8 mouse cellular contexts compared by ENCODE assay signal in the genomic region with DNA sequence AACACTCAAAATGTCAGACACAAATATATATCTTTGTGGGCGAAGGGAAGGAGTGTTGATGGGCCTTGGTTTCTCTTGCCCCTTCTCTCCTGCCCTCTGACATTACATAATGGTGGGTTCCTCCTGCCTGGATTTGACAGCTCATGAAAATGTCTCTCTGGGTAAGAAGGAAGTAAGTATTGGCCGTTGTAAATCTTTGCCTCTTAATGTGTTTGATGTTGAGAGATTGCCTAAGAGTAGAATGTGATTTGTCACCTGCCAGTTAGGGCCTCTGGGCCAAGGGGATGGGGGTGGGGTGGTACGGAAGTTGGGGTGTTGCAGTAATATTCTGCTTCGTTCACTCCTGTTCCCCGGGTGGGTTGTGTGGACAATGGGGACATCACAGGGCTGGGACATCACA. TPM values are rescaled to one million over a fixed set of nuclear protein-coding genes. Genes with fewer than 3 reads are reported as not detected.
DNase-seq lines count a peak whose midpoint lies in the region; ATAC-seq and TF ChIP-seq lines count a peak whose summit lies in the region.

No protein-coding gene starts in this region.

- no peak for DNase-seq in frontal cortex, postnatal 25 days (ENCODE audit: low spot score in 2 of 2)
- DNase-seq in CH12.LX (ENCODE audit: extremely low read depth) = no peak
- DNase-seq in spleen, adult 18-20 months = no peak
- DNase-seq in right cerebral cortex, postnatal 4 days = no peak

- no peaks in the 10 kb centered on the region; the same call in 1 of the 2 replicates for H3K79me2 ChIP-seq in CH12.LX (replicated peaks; ENCODE audit: control insufficient read depth, extremely low read depth, insufficient read depth, poor library complexity, severe bottlenecking)

- in situ Hi-C loops in CH12.LX (cut with MboI; ENCODE audit: low pct_ligation_motif_present, low pct_unique_long_range_greater_than_20kb, low sequenced_read_pairs) = no loop called here

- no peak for TF ChIP-seq RAD21 in CH12.LX (IDR thresholded peaks at IDR 0.05; ENCODE audit: low read depth, low read length)

- WGBS in forebrain, embryonic 15.5 days = 70% methylated on average over 5 of the region's 5 CpGs
- 52% methylated on average over 5 of the region's 5 CpGs for WGBS in liver, embryonic 12.5 days (ENCODE audit: insufficient replicate concordance)

- H3K4me1 ChIP-seq in CH12.LX (ENCODE audit: control insufficient read depth in 1 of 2, insufficient read depth in 2 of 2) = peaks cover 2 to 28% of the 10 kb centered on the region in 2 experiments; a peak in 2 of 4 replicates
- H3K4me1 ChIP-seq in forebrain, embryonic 15.5 days = peaks cover 16% of the 10 kb centered on the region
- peaks cover 30% of the 10 kb centered on the region for H3K4me1 ChIP-seq in liver, embryonic 12.5 days

- peak overlapping the region; percentile 80 for H3K4me2 ChIP-seq in CH12.LX (ENCODE audit: insufficient read depth, low read depth, poor library complexity, severe bottlenecking)
- peak overlapping the region; percentile 54 for H3K4me2 ChIP-seq in forebrain, embryonic 15.5 days (replicated peaks)
- H3K4me2 ChIP-seq in liver, embryonic 12.5 days = peak overlapping the region; percentile 100

- H3K36me3 ChIP-seq in CH12.LX (replicated peaks in 1 of 2; ENCODE audit: control insufficient read depth in 1 of 2, insufficient read depth in 1 of 2, low read length in 1 of 2) = no peaks in the 10 kb centered on the region
- H3K36me3 ChIP-seq in forebrain, embryonic 15.5 days = no peaks in the 10 kb centered on the region
- no peaks in the 10 kb centered on the region for H3K36me3 ChIP-seq in liver, embryonic 12.5 days

- peak; percentile 3; the same call in 1 of the 2 replicates for ATAC-seq in frontal cortex, adult (ENCODE audit: low TSS enrichment)
- ATAC-seq in forebrain, embryonic 15.5 days (replicated peaks) = no peak
- no peak for ATAC-seq in liver, embryonic 12.5 days
- ATAC-seq in monocyte, adult 5-6 weeks (replicated peaks; ENCODE audit: insufficient number of reproducible peaks, low FRiP score, low TSS enrichment, poor library complexity, severe bottlenecking) = peak; percentile 37

- dilution Hi-C loops in CH12.LX (cut with MboI; ENCODE audit: extremely low pct_ligation_motif_present, extremely low pct_unique_long_range_greater_than_20kb, low sequenced_read_pairs) = no loop called here

- no peaks in the 10 kb centered on the region for H3K27me3 ChIP-seq in CH12.LX (replicated peaks)
- H3K27me3 ChIP-seq in forebrain, embryonic 15.5 days = no peaks in the 10 kb centered on the region
- peaks cover 11% of the 10 kb centered on the region for H3K27me3 ChIP-seq in liver, embryonic 12.5 days (replicated peaks)

- H3K27ac ChIP-seq in CH12.LX (ENCODE audit: insufficient read depth, low read depth) = no peak overlapping the region
- H3K27ac ChIP-seq in forebrain, embryonic 15.5 days (replicated peaks) = no peak overlapping the region
- H3K27ac ChIP-seq in liver, embryonic 12.5 days = no peak overlapping the region

- TF ChIP-seq EP300 in CH12.LX (IDR thresholded peaks at IDR 0.05; ENCODE audit: low read length) = no peak

- peak overlapping the region; percentile 77 to 94 (median 93) for H3K4me3 ChIP-seq in CH12.LX (replicated peaks in 1 of 3; ENCODE audit: low read depth in 2 of 3, low read length in 2 of 3, poor library complexity in 1 of 3)
- H3K4me3 ChIP-seq in forebrain, embryonic 15.5 days = peak overlapping the region; percentile 77
- peak overlapping the region; percentile 80 for H3K4me3 ChIP-seq in liver, embryonic 12.5 days

- no peak for TF ChIP-seq POLR2A in CH12.LX (IDR thresholded peaks at IDR 0.05; ENCODE audit: low read depth, low read length)

- TF ChIP-seq CTCF in CH12.LX (conservative IDR thresholded peaks at IDR 0.05 in 1 of 2, IDR thresholded peaks at IDR 0.05 in 1 of 2; ENCODE audit: low read depth in 2 of 2, low read length in 2 of 2) = no peak

- H3K9me3 ChIP-seq in CH12.LX (replicated peaks; ENCODE audit: low read length) = no peaks in the 10 kb centered on the region
- H3K9me3 ChIP-seq in forebrain, embryonic 15.5 days = no peaks in the 10 kb centered on the region
- no peaks in the 10 kb centered on the region for H3K9me3 ChIP-seq in liver, embryonic 12.5 days (replicated peaks)

- H3K9ac ChIP-seq in CH12.LX (ENCODE audit: insufficient read depth, low read depth) = peak overlapping the region; percentile 74; the same call in 1 of the 2 replicates
- peak overlapping the region; percentile 77 for H3K9ac ChIP-seq in forebrain, embryonic 15.5 days (replicated peaks)
- H3K9ac ChIP-seq in liver, embryonic 12.5 days = peak overlapping the region; percentile 81

TF ChIP-seq in CH12.LX, 34 proteins besides CTCF, POLR2A, EP300 and RAD21:
- no peak for TF ChIP-seq JUND (conservative IDR thresholded peaks at IDR 0.05; ENCODE audit: low read depth, low read length)
- no peak for TF ChIP-seq USF1 (IDR thresholded peaks at IDR 0.05; ENCODE audit: low read depth, low read length)
- TF ChIP-seq MXI1 (IDR thresholded peaks at IDR 0.05; ENCODE audit: low read depth, low read length) = peak; percentile 53; the same call in 1 of the 2 replicates

RNA-seq across cellular contexts. Expression of a gene that starts 1.0 kb away (rescaled TPM):
- total RNA-seq in CH12.LX (2012; rRNA removed) (7.0 TPM in 2 replicates), CH12.LX (2014; rRNA removed) (1.5 TPM in 2 replicates)
- 4.0 and 5.0 TPM in 2 replicates for polyA plus RNA-seq in CH12.LX (2012; ENCODE audit: insufficient read length, low read depth)
- polyA plus RNA-seq in forebrain, embryonic 15.5 days (2015; fragmentation: Nextera tagmentation; extraction: Ambion mirVana) = 55.0 and 56.0 TPM in 2 replicates
- 4.0 and 4.1 TPM in 2 replicates for polyA plus RNA-seq in liver, embryonic 12.5 days (2016; fragmentation: Nextera tagmentation; extraction: Ambion mirVana)
- total RNA-seq in monocyte, adult 5-6 weeks (2017) = 17.2 to 32.5 TPM (median 17.4 TPM) in 3 replicates

Comparison
In these comparisons a context has a peak if more than half of its experiments do, and no peak if none do; other contexts are left out.
1. ATAC-seq: peak in frontal cortex, adult (single experiment) and monocyte, adult 5-6 weeks (single experiment); none in forebrain, embryonic 15.5 days (single experiment) and liver, embryonic 12.5 days (single experiment).
2. Peak in every context shown above with its lines, with median percentiles within 50 percentile points of each other: H3K4me2 ChIP-seq, H3K4me3 ChIP-seq and H3K9ac ChIP-seq.